Mouse (Mus musculus) G1E (cell line): ENCODE data around the gene Cxcl14. TPM values are rescaled to one million over a fixed set of nuclear protein-coding genes. Genes with fewer than 3 reads are reported as not detected.

Experiments
- ATAC-seq: 2 replicates; pipeline ENCODE4 v1.8.0; 2016; ENCODE audit warnings: mild to moderate bottlenecking; ENCODE audit not compliant: insufficient number of reproducible peaks, poor library complexity, low FRiP score, severe bottlenecking; ENCODE audit errors: extremely low read depth
- DNase-seq: peaks from one replicate; pipeline ENCODE4 v3.0.0; 2012; ENCODE audit warnings: low spot score
- H3K27me3 ChIP-seq: 2 replicates; pipeline ENCODE4 v1.6.1; 2012; ENCODE audit warnings: mild to moderate bottlenecking, low read length, inconsistent platforms; ENCODE audit not compliant: insufficient read depth
- H3K36me3 ChIP-seq: replicated peaks from 2 replicates; pipeline ENCODE3; 2012; ENCODE audit warnings: mild to moderate bottlenecking, inconsistent platforms
- H3K4me1 ChIP-seq: 2 replicates; pipeline ENCODE4 v1.6.1; 2012; ENCODE audit warnings: low read depth, low read length, inconsistent platforms, mixed read lengths; ENCODE audit not compliant: insufficient read depth
- H3K4me3 ChIP-seq: 2 replicates; pipeline ENCODE4 v1.5.1; 2012; ENCODE audit warnings: low read depth, mild to moderate bottlenecking, inconsistent platforms, low read length, moderate library complexity, mixed read lengths
- H3K9me3 ChIP-seq: replicated peaks from 2 replicates; pipeline ENCODE4 v1.6.1; 2012; ENCODE audit warnings: inconsistent platforms
- CTCF ChIP-seq: IDR thresholded peaks from 2 replicates; pipeline ENCODE4 v1.5.1; 2012; ENCODE audit warnings: low read depth, low read length, inconsistent platforms, mixed read lengths
- GATA1 ChIP-seq: IDR thresholded peaks from 2 replicates; pipeline ENCODE4 v1.6.1; 2012; ENCODE audit warnings: borderline replicate concordance, low read length, inconsistent platforms, mixed read lengths
- GATA2 ChIP-seq: IDR thresholded peaks from 2 replicates; pipeline ENCODE4 v1.6.1; 2012; ENCODE audit warnings: low read depth, low read length, inconsistent platforms, borderline replicate concordance
- POLR2AphosphoS5 ChIP-seq: IDR thresholded peaks from 2 replicates; pipeline ENCODE4 v1.6.1; 2012; ENCODE audit warnings: low read depth, low read length, inconsistent platforms; ENCODE audit not compliant: insufficient replicate concordance
- TAL1 ChIP-seq: conservative IDR thresholded peaks from 2 replicates; pipeline ENCODE4 v1.6.1; 2012; ENCODE audit warnings: low read depth, low read length, inconsistent platforms, mixed read lengths
- polyA plus RNA-seq: library from polyadenylated mRNA; stranded (reverse); fragments of >175 nt; gene quantifications from 2 replicates; pipeline ENCODE4 v1.2.3, GENCODE M21; 2012
- total RNA-seq, 2 experiments: library from RNA; stranded (forward) in 1 of 2; stranded (reverse) in 1 of 2; fragments of 200-1000 nt in 1 of 2; fragments of >200 nt in 1 of 2; fragmentation: Nextera tagmentation in 1 of 2; gene quantifications; 2 replicates each; pipeline ENCODE4 v1.2.3; 2014 to 2017

Cxcl14 gene
- total and polyA plus RNA-seq, 3 experiments = not detected

DNA sequence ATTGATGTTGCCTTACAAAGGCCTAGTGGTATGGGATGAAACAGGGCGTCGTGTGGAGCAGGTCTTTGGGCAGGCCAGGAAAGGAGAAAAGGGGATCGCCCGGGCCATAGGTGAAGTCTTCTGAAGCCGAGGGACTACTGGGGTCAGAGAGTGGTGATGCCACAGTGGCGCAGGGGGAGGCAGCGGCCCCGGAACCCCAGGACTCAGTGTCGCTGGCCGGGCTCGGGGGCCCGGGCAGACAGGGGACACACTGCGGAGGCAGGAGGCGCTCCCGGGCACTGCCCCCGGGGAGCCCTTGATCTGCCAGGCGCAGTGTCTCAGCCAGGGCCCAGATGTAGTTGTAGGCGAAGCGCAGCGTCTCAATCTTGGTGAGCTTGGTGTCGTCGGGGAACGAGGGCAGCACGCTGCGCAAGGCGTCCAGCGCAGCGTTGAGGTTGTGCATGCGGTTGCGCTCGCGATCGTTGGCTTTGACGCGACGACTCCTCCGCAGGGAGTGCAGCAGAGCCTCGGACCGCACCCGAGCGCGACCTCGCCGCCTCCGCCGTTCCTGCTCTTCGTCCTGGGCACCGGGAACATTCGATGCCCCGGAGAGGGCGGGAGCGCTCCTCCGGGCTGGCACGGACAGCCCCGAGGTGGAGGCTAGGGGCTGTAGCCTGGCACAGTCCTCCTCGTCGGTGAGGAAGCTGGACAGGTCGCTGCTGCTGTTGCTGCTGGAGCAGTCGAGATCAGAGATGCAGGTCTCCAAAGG lies 45.0 kb downstream of the Cxcl14 start:
- ATAC-seq = no peak
- Histone ChIP-seq H3K9me3 (peaks cover 75% of the 10 kb centered on the region), H3K27me3 (peaks cover 5% of the 10 kb centered on the region; the same call in 1 of the 2 replicates), H3K4me3 (peak overlapping the region; percentile 38; the same call in 1 of the 2 replicates), H3K36me3 (no peaks in the 10 kb centered on the region), H3K4me1 (no peaks in the 10 kb centered on the region)
- TF ChIP-seq GATA2 (no peak), CTCF (no peak), POLR2AphosphoS5 (no peak), TAL1 (no peak), GATA1 (no peak)
- no peak for DNase-seq

GRCm38 (mm10) chr13:56250551-56251161 lies 45.7 kb downstream of the Cxcl14 start:
- ATAC-seq (no peak), DNase-seq (no peak)
- H3K27me3 ChIP-seq = peaks cover 5% of the 10 kb centered on the region; the same call in 1 of the 2 replicates
- H3K4me3 ChIP-seq = no peak overlapping the region
- peaks cover 82% of the 10 kb centered on the region for H3K9me3 ChIP-seq
- H3K36me3 ChIP-seq = no peaks in the 10 kb centered on the region
- TF ChIP-seq POLR2AphosphoS5 = no peak
- TF ChIP-seq GATA1 = no peak
- no peak for TF ChIP-seq CTCF
- no peak for TF ChIP-seq GATA2
- no peak for TF ChIP-seq TAL1
- H3K4me1 ChIP-seq = no peaks in the 10 kb centered on the region

GRCm38 (mm10) chr13:56249593-56250341 lies 46.6 kb downstream of the Cxcl14 start:
- H3K4me1 ChIP-seq = no peaks in the 10 kb centered on the region
- ATAC-seq (no peak), DNase-seq (no peak)
- TF ChIP-seq GATA1 = no peak
- no peak for TF ChIP-seq TAL1
- TF ChIP-seq POLR2AphosphoS5 = no peak
- TF ChIP-seq CTCF = no peak
- TF ChIP-seq GATA2 = no peak
- H3K4me3 ChIP-seq = no peak overlapping the region
- no peaks in the 10 kb centered on the region for H3K36me3 ChIP-seq
- peaks cover 74% of the 10 kb centered on the region for H3K9me3 ChIP-seq
- peaks cover 5% of the 10 kb centered on the region; the same call in 1 of the 2 replicates for H3K27me3 ChIP-seq

DNA sequence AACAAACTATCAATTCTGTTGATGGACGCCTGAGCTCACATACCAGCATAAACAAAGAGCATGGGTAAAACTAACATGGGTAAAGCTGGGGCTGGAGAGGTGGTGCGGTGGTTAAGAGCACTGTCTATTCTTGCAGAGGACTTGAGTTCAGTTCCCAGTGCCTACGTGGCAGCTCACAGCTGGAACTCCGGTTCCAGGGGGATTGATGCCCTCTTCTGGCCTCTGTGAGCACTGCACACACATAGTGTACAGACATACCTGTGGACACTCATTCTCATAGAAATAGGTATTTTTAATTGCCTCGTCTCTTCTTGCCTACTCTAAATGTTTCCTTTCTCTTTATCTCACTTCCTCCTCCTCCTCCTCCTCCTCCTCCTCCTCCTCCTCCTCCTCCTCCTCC lies 53.2 kb downstream of the Cxcl14 start:
- ATAC-seq = no peak
- Histone ChIP-seq H3K27me3 (no peaks in the 10 kb centered on the region), H3K36me3 (no peaks in the 10 kb centered on the region), H3K4me1 (no peaks in the 10 kb centered on the region), H3K9me3 (peaks cover 51% of the 10 kb centered on the region), H3K4me3 (no peak overlapping the region)
- no peak for DNase-seq
- TF ChIP-seq TAL1 (no peak), GATA2 (no peak), GATA1 (no peak), POLR2AphosphoS5 (no peak), CTCF (no peak)

GRCm38 (mm10) chr13:56240012-56240770 lies 56.2 kb downstream of the Cxcl14 start:
- H3K4me3 ChIP-seq = no peak overlapping the region
- peaks cover 35% of the 10 kb centered on the region for H3K9me3 ChIP-seq
- TF ChIP-seq CTCF (no peak), GATA2 (no peak), TAL1 (no peak), POLR2AphosphoS5 (no peak), GATA1 (no peak)
- H3K36me3 ChIP-seq = no peaks in the 10 kb centered on the region
- DNase-seq (no peak), ATAC-seq (no peak)
- no peaks in the 10 kb centered on the region for H3K27me3 ChIP-seq
- no peaks in the 10 kb centered on the region for H3K4me1 ChIP-seq

Other genes starting within 250 kb of the Cxcl14 start
- 161 and 189 TPM in 2 replicates for gene H2afy, start 160.2 kb downstream of the Cxcl14 start, total RNA-seq (2014; fragmentation: Nextera tagmentation)
- gene H2afy, start 160.2 kb downstream of the Cxcl14 start, total RNA-seq (2017) = 177 and 198 TPM in 2 replicates
- 503 and 573 TPM in 2 replicates for gene H2afy, start 160.2 kb downstream of the Cxcl14 start, polyA plus RNA-seq
- not detected in 2 replicates for gene Tifab, start 117.7 kb downstream of the Cxcl14 start, total RNA-seq (2014; fragmentation: Nextera tagmentation)
- gene Tifab, start 117.7 kb downstream of the Cxcl14 start, total RNA-seq (2017) = 0.06 and 0.16 TPM in 2 replicates
- gene Tifab, start 117.7 kb downstream of the Cxcl14 start, polyA plus RNA-seq = not detected in 2 replicates
- not detected in 2 replicates for gene Neurog1, start 44.4 kb downstream of the Cxcl14 start, total RNA-seq (2014; fragmentation: Nextera tagmentation)
- gene Neurog1, start 44.4 kb downstream of the Cxcl14 start, total RNA-seq (2017) = 0.11 TPM in 1 of 2 replicates, not detected in the other
- not detected in 2 replicates for gene Neurog1, start 44.4 kb downstream of the Cxcl14 start, polyA plus RNA-seq
- gene Gm3045, start 130.0 kb upstream of the Cxcl14 start, total RNA-seq (2014; fragmentation: Nextera tagmentation) = not detected in 2 replicates
- 0.05 TPM in 1 of 2 replicates, not detected in the other for gene Gm3045, start 130.0 kb upstream of the Cxcl14 start, total RNA-seq (2017)
- gene Gm3045, start 130.0 kb upstream of the Cxcl14 start, polyA plus RNA-seq = not detected in 2 replicates
- gene Slc25a48, start 141.8 kb upstream of the Cxcl14 start, total RNA-seq (2014; fragmentation: Nextera tagmentation) = not detected in 2 replicates
- gene Slc25a48, start 141.8 kb upstream of the Cxcl14 start, total RNA-seq (2017) = 0.05 TPM in 1 of 2 replicates, not detected in the other
- gene Slc25a48, start 141.8 kb upstream of the Cxcl14 start, polyA plus RNA-seq = not detected in 2 replicates
- gene Il9, start 185.7 kb upstream of the Cxcl14 start, total RNA-seq (2014; fragmentation: Nextera tagmentation) = not detected in 2 replicates
- not detected in 2 replicates for gene Il9, start 185.7 kb upstream of the Cxcl14 start, total RNA-seq (2017)
- gene Il9, start 185.7 kb upstream of the Cxcl14 start, polyA plus RNA-seq = not detected in 2 replicates
- not detected in 2 replicates for gene Fbxl21, start 225.9 kb upstream of the Cxcl14 start, total RNA-seq (2014; fragmentation: Nextera tagmentation)
- 0.17 and 0.27 TPM in 2 replicates for gene Fbxl21, start 225.9 kb upstream of the Cxcl14 start, total RNA-seq (2017)
- not detected in 2 replicates for gene Fbxl21, start 225.9 kb upstream of the Cxcl14 start, polyA plus RNA-seq